Comparison of ENCODE assay signal across 9 mouse cellular contexts in the genomic region with DNA sequence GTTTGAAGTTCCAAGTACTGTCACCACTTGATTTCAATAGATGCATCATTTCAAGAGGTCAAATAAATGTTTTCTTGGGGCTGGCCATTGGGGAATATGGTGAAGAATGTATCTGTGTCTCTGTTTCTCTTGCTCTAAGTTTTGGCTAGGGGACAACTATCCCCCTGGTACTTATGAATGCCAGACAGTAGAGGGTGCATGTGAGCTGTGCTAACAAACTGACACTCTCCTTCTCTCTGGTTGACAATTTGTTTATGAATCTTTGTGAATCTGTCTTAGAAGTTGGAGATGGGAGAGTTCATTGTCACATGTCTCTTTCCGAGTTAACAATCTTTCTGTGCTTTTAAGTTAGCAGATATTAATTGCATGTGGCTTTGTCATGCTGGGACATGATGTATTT. TPM values are rescaled to one million over a fixed set of nuclear protein-coding genes. Genes with fewer than 3 reads are reported as not detected.
A peak's percentile ranks its signal among the peaks of the same experiment; 100 is the strongest.
DNase-seq lines count a peak whose midpoint lies in the region; ATAC-seq and TF ChIP-seq lines count a peak whose summit lies in the region.
"Had no signal": no experiment of that assay in that cellular context is flagged by ENCODE, and none has a peak within 500 bp of the region (broad histone marks: within the 10 kb centered on the region; RNA-seq: fewer than 3 reads in every experiment).

No protein-coding gene starts in this region.

- no peak overlapping the region for H3K4me2 ChIP-seq in heart, embryonic 12.5 days
- H3K4me2 ChIP-seq: heart, embryonic 13.5 days; midbrain, embryonic 13.5 days had no signal

- no peaks in the 10 kb centered on the region for H3K27me3 ChIP-seq in heart, embryonic 12.5 days (replicated peaks)
- H3K27me3 ChIP-seq: heart, embryonic 13.5 days; midbrain, embryonic 13.5 days had no signal

- no peak overlapping the region for H3K27ac ChIP-seq in cortical plate, adult 2 months (ENCODE audit: insufficient read depth, low read length)
- no peak overlapping the region for H3K27ac ChIP-seq in heart, embryonic 12.5 days (ENCODE audit: poor library complexity, severe bottlenecking)
- H3K27ac ChIP-seq: heart, embryonic 13.5 days; midbrain, embryonic 13.5 days had no signal

- no peak overlapping the region for H3K9ac ChIP-seq in heart, embryonic 12.5 days
- H3K9ac ChIP-seq: heart, embryonic 13.5 days; midbrain, embryonic 13.5 days had no signal

- H3K9me3 ChIP-seq in heart, embryonic 12.5 days (replicated peaks) = no peaks in the 10 kb centered on the region
- H3K9me3 ChIP-seq: heart, embryonic 13.5 days; midbrain, embryonic 13.5 days had no signal

- TF ChIP-seq POLR2A in cortical plate, adult 2 months (IDR thresholded peaks at IDR 0.05; ENCODE audit: extremely low read depth, insufficient read depth, low read length) = no peak

- H3K4me3 ChIP-seq in cortical plate, adult 2 months (ENCODE audit: insufficient read depth, low read length) = no peak overlapping the region
- H3K4me3 ChIP-seq in heart, embryonic 12.5 days = no peak overlapping the region
- H3K4me3 ChIP-seq: heart, embryonic 13.5 days; midbrain, embryonic 13.5 days had no signal

- no peak for ATAC-seq in inflammation-experienced regulatory T-cells, adult 6 months
- no peak for ATAC-seq in heart, embryonic 12.5 days (ENCODE audit: insufficient number of reproducible peaks, low FRiP score)
- ATAC-seq: midbrain, embryonic 13.5 days had no signal

- peak; percentile 2 for DNase-seq in kidney, adult 9 months
- DNase-seq in kidney, adult 8-10 months = no peak
- DNase-seq in ovary, postnatal 14 days (ENCODE audit: low spot score) = peak; percentile 1
- DNase-seq in ovary, postnatal 36 days (ENCODE audit: low spot score) = no peak

- TF ChIP-seq CTCF in cortical plate, adult 2 months (IDR thresholded peaks at IDR 0.05; ENCODE audit: extremely low read depth, insufficient read depth, low read length) = peak; percentile 64; the same call in 1 of the 2 replicates

- H3K4me1 ChIP-seq in cortical plate, adult 2 months (ENCODE audit: control insufficient read depth, insufficient read depth, low read length) = no peaks in the 10 kb centered on the region; the same call in 1 of the 2 replicates
- H3K4me1 ChIP-seq in heart, embryonic 12.5 days (replicated peaks) = no peaks in the 10 kb centered on the region
- H3K4me1 ChIP-seq: heart, embryonic 13.5 days; midbrain, embryonic 13.5 days had no signal

- no peaks in the 10 kb centered on the region for H3K36me3 ChIP-seq in heart, embryonic 12.5 days
- H3K36me3 ChIP-seq: heart, embryonic 13.5 days; midbrain, embryonic 13.5 days had no signal

- WGBS in heart, embryonic 12.5 days = 43% methylated on average over 1 of the region's 1 CpGs

RNA-seq across cellular contexts. Expression of gene Gm21750, which starts 39.2 kb away (rescaled TPM):
- polyA plus RNA-seq in cortical plate, adult 2 months (2012; rRNA removed) = not detected in 2 replicates
- not detected for polyA plus RNA-seq in inflammation-experienced regulatory T-cells, adult 6 months (2017; shearing (Covaris generic))
- not detected in 2 replicates for polyA plus RNA-seq in heart, embryonic 12.5 days (2016; fragmentation: Nextera tagmentation; extraction: Ambion mirVana)
- polyA plus RNA-seq: heart, embryonic 13.5 days; midbrain, embryonic 13.5 days had no signal

Comparison
In these comparisons a context has a peak if more than half of its experiments do, and no peak if none do; other contexts are left out.
1. DNase-seq: peak in kidney, adult 9 months (single experiment) and ovary, postnatal 14 days (single experiment); none in kidney, adult 8-10 months (0 of 2) and ovary, postnatal 36 days (single experiment).